Mouse (Mus musculus) E14TG2a.4 (cell line): Measurements from ENCODE around the gene Triobp.

Source experiments
- H3K27me3 ChIP-seq: 2 replicates; pipeline ENCODE4 v1.6.1; 2014; ENCODE audit warnings: low read length, control low read depth; ENCODE audit not compliant: insufficient read depth
- H3K36me3 ChIP-seq: 2 replicates; pipeline ENCODE4 v1.6.1; 2014; ENCODE audit warnings: low read length, control low read depth; ENCODE audit not compliant: insufficient read depth
- H3K4me1 ChIP-seq: replicated peaks from 2 replicates; pipeline ENCODE4 v1.6.1; 2014; ENCODE audit warnings: low read depth, low read length, control low read depth
- H3K4me3 ChIP-seq: replicated peaks from 2 replicates; pipeline ENCODE4 v1.5.1; 2014; ENCODE audit warnings: mild to moderate bottlenecking, low read length
- H3K9me3 ChIP-seq: 2 replicates; pipeline ENCODE4 v1.6.1; 2014; ENCODE audit warnings: low read length, control low read depth
- CTCF ChIP-seq: conservative IDR thresholded peaks from 2 replicates; pipeline ENCODE4 v1.5.1; 2014; ENCODE audit warnings: low read length
- NANOG ChIP-seq: IDR thresholded peaks from 2 replicates; pipeline ENCODE4 v1.6.1; 2014; ENCODE audit warnings: borderline replicate concordance, low read length, mixed read lengths
- POU5F1 ChIP-seq: IDR thresholded peaks from 2 replicates; pipeline ENCODE4 v1.6.1; 2014; ENCODE audit warnings: low read length, borderline replicate concordance

Triobp gene

GRCm38 (mm10) chr15:78919914-78920313 lies 27.6 kb upstream of the Triobp start:
- TF ChIP-seq CTCF (no peak), NANOG (no peak), POU5F1 (no peak)
- Histone ChIP-seq H3K4me3 (no peak overlapping the region), H3K27me3 (peaks cover 14% of the 10 kb centered on the region), H3K36me3 (peaks cover 48% of the 10 kb centered on the region), H3K4me1 (peaks cover 64% of the 10 kb centered on the region), H3K9me3 (no peaks in the 10 kb centered on the region)

- H3K27me3 ChIP-seq = peaks cover 21% of the 10 kb centered on the region
- TF ChIP-seq NANOG (no peak), POU5F1 (no peak), CTCF (no peak)
- peaks cover 65% of the 10 kb centered on the region for H3K4me1 ChIP-seq
- H3K4me3 ChIP-seq = no peak overlapping the region
- H3K9me3 ChIP-seq = no peaks in the 10 kb centered on the region
- H3K36me3 ChIP-seq = peaks cover 20% of the 10 kb centered on the region
Observed at GRCm38 (mm10) chr15:78922700-78923099, 24.8 kb upstream of the Triobp start.

GRCm38 (mm10) chr15:78923585-78923984 lies 23.9 kb upstream of the Triobp start:
- no peaks in the 10 kb centered on the region for H3K9me3 ChIP-seq
- no peak overlapping the region for H3K4me3 ChIP-seq
- TF ChIP-seq CTCF (no peak), NANOG (no peak)
- H3K36me3 ChIP-seq = peaks cover 13% of the 10 kb centered on the region
- H3K27me3 ChIP-seq = peaks cover 23% of the 10 kb centered on the region
- peaks cover 64% of the 10 kb centered on the region for H3K4me1 ChIP-seq

- TF ChIP-seq CTCF = no peak
- TF ChIP-seq POU5F1 = no peak
- TF ChIP-seq NANOG = no peak
- peaks cover 8% of the 10 kb centered on the region for H3K36me3 ChIP-seq
- no peaks in the 10 kb centered on the region for H3K9me3 ChIP-seq
- H3K4me3 ChIP-seq = no peak overlapping the region
- peaks cover 69% of the 10 kb centered on the region for H3K4me1 ChIP-seq
- H3K27me3 ChIP-seq = peaks cover 29% of the 10 kb centered on the region
Observed at GRCm38 (mm10) chr15:78925129-78925528, 22.4 kb upstream of the Triobp start.

GRCm38 (mm10) chr15:78926021-78926919 lies 21.3 kb upstream of the Triobp start, which contains the start of gene Lgals1:
Gene Lgals1, plus strand, starts transcription at chr15:78926725.
- Histone ChIP-seq H3K4me1 (peaks cover 68% of the 10 kb centered on the region), H3K27me3 (peaks cover 29% of the 10 kb centered on the region), H3K9me3 (no peaks in the 10 kb centered on the region), H3K4me3 (peak within 1 kb of the TSS; percentile 60), H3K36me3 (peaks cover 10% of the 10 kb centered on the region)
- TF ChIP-seq NANOG (no peak), POU5F1 (no peak), CTCF (no peak)

- H3K4me1 ChIP-seq = peaks cover 73% of the 10 kb centered on the region
- H3K27me3 ChIP-seq = peaks cover 28% of the 10 kb centered on the region
- peaks cover 10% of the 10 kb centered on the region for H3K36me3 ChIP-seq
- no peaks in the 10 kb centered on the region for H3K9me3 ChIP-seq
- peak overlapping the region; percentile 60 for H3K4me3 ChIP-seq
- TF ChIP-seq POU5F1 = no peak
Observed at GRCm38 (mm10) chr15:78927021-78927787, 20.3 kb upstream of the Triobp start.

- H3K4me1 ChIP-seq = peaks cover 70% of the 10 kb centered on the region
- H3K4me3 ChIP-seq = peak overlapping the region; percentile 60
- H3K27me3 ChIP-seq = peaks cover 21% of the 10 kb centered on the region
- TF ChIP-seq POU5F1 = no peak
- no peak for TF ChIP-seq NANOG
- TF ChIP-seq CTCF = no peak
- no peaks in the 10 kb centered on the region for H3K9me3 ChIP-seq
- peaks cover 10% of the 10 kb centered on the region for H3K36me3 ChIP-seq
Observed at GRCm38 (mm10) chr15:78927788-78928457, 19.6 kb upstream of the Triobp start.

DNA sequence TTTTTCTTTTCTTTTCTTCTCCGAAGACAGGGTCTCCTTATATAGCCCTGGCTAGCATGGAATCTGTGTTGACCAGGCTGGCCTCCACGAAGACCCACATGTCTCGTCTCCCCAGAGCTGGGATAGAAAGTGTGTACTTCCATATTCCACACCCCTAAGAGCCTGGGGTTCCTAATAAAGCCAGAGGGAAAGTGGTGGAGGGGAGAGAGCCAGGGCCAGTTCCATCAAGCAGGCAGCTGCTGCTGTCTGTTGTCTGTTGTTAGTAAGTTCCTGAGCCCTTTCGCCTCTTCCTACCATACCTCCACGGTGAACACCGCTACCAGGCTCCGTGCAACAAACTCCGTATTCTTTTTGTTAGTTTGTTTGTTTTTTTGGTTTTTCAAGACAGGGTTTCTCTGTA lies 19.0 kb upstream of the Triobp start:
- Histone ChIP-seq H3K4me3 (0 out of 2 replicates have a peak overlapping the region, but pooled peaks have one; percentile 17), H3K36me3 (peaks cover 10% of the 10 kb centered on the region), H3K27me3 (peaks cover 19% of the 10 kb centered on the region), H3K9me3 (no peaks in the 10 kb centered on the region), H3K4me1 (peaks cover 64% of the 10 kb centered on the region)
- TF ChIP-seq POU5F1 = no peak
- no peak for TF ChIP-seq CTCF
- TF ChIP-seq NANOG = no peak
